Mouse (Mus musculus): ENCODE measurements around the gene Sertad1.

Gene Sertad1

GRCm38 (mm10) chr7:27507711-27508647, 21.3 kb downstream of the Sertad1 start:
- POLR2A ChIA-PET, result interaction anchor here (0.5 to 15.7 kb wide), 174 partner anchors 9 to 1706 kb away, joined by 3 to 551 read pairs (median 5); partner anchors contain the start of genes Sertad1 (in 4 of the 4), Prx (in 3 of the 4), Sertad3 (in 3 of the 4) and Map3k10 (in 2 of the 4)
- CTCF ChIA-PET, result interaction anchor here (0.6 to 10.6 kb wide), 61 partner anchors 9 to 1345 kb away, joined by 3 to 131 read pairs (median 5); partner anchors contain the start of genes Sertad1 (in 3 of the 4), Ttc9b (in 2 of the 4), Hipk4 (in 1 of the 4) and Prx (in 1 of the 4)

GRCm38 (mm10) chr7:27508648-27509005, 21.9 kb downstream of the Sertad1 start:
- ChIA-PET POLR2A (interaction anchor here (0.6 to 15.7 kb wide), 76 partner anchors 10 to 334 kb away, joined by 3 to 551 read pairs (median 8); partner anchors contain the start of genes Sertad1 (in 3 of the 4), Prx (in 2 of the 4), Sertad3 (in 2 of the 4) and Akt2 (in 1 of the 4)), CTCF (interaction anchor here (0.6 to 10.6 kb wide), 35 partner anchors 8 to 1219 kb away, joined by 3 to 131 read pairs (median 6); partner anchors contain the start of genes Ttc9b (in 2 of the 4), Hipk4 (in 1 of the 4), Sertad1 (in 1 of the 4) and Zfp60 (in 1 of the 4))

- ChIA-PET POLR2A (interaction anchor here in 2 of 4 experiments (0.8 to 15.7 kb wide), 15 partner anchors 8 to 164 kb away, joined by 3 to 405 read pairs (median 3); partner anchors contain the start of genes Sertad1 (in 2 of the 2) and Prx (in 1 of the 2)), CTCF (interaction anchor here (0.7 to 4.4 kb wide), 14 partner anchors 9 to 61 kb away, joined by 3 to 57 read pairs (median 4); partner anchors contain the start of gene Sertad1 (in 1 of the 4))
Observed at GRCm38 (mm10) chr7:27510809-27511208, 24.1 kb downstream of the Sertad1 start.

GRCm38 (mm10) chr7:27514961-27515360, 28.3 kb downstream of the Sertad1 start:
- POLR2A ChIA-PET, result interaction anchor here (0.5 to 2.0 kb wide), 17 partner anchors 9 to 206 kb away, joined by 3 to 10 read pairs (median 4); partner anchors contain the start of gene Sertad1 (in 3 of the 4)

GRCm38 (mm10) chr7:27518314-27518713, 31.6 kb downstream of the Sertad1 start:
- POLR2A ChIA-PET, result interaction anchor here in 3 of 4 experiments (0.8 to 6.6 kb wide), 17 partner anchors 8 to 51 kb away, joined by 3 to 97 read pairs (median 5); partner anchors contain the start of gene Sertad1 (in 2 of the 3)
- CTCF ChIA-PET, result interaction anchor here (0.5 to 5.3 kb wide), 18 partner anchors 8 to 1783 kb away, joined by 3 to 57 read pairs (median 5); partner anchors contain the start of gene Sertad1 (in 1 of the 4)

More at GRCm38 (mm10) chr7:27514961-27515360, 28.3 kb downstream of the Sertad1 start:
- CTCF ChIA-PET, result interaction anchor here (0.6 to 2.1 kb wide), 10 partner anchors 11 to 282 kb away, joined by 3 to 14 read pairs (median 5); partner anchors contain the start of genes Coq8b (in 1 of the 4) and Zfp607b (in 1 of the 4)

- CTCF ChIA-PET, result interaction anchor here (0.6 to 5.3 kb wide), 67 partner anchors 8 to 628 kb away, joined by 3 to 57 read pairs (median 4); partner anchors contain the start of genes Sertad1 (in 2 of the 4), Sertad3 (in 1 of the 4) and Zfp60 (in 1 of the 4)
- POLR2A ChIA-PET, result interaction anchor here (0.6 to 6.6 kb wide), 65 partner anchors 9 to 324 kb away, joined by 3 to 97 read pairs (median 4); partner anchors contain the start of genes Sertad1 (in 3 of the 4), Akt2 (in 2 of the 4), BC024978 (in 1 of the 4) and Snrpa (in 1 of the 4)
Observed at GRCm38 (mm10) chr7:27520104-27520503, 33.4 kb downstream of the Sertad1 start.

GRCm38 (mm10) chr7:27520599-27520998, 33.9 kb downstream of the Sertad1 start:
- ChIA-PET CTCF (interaction anchor here (0.6 to 5.3 kb wide), 66 partner anchors 7 to 628 kb away, joined by 3 to 57 read pairs (median 4); partner anchors contain the start of genes Sertad1 (in 2 of the 4), Sertad3 (in 1 of the 4) and Zfp60 (in 1 of the 4)), POLR2A (interaction anchor here (0.6 to 6.6 kb wide), 64 partner anchors 9 to 325 kb away, joined by 3 to 97 read pairs (median 4); partner anchors contain the start of genes Sertad1 (in 3 of the 4), Akt2 (in 2 of the 4), BC024978 (in 1 of the 4) and Snrpa (in 1 of the 4))

- ChIA-PET POLR2A (interaction anchor here in 2 of 4 experiments (0.5 to 1.3 kb wide), 2 partner anchors 14 to 166 kb away, joined by 3 read pairs; no protein-coding TSS in a partner anchor), CTCF (interaction anchor here in 1 of 4 experiments (1.5 kb wide), 1 partner anchor 15 kb away, joined by 6 read pairs; no protein-coding TSS in a partner anchor)
Observed at GRCm38 (mm10) chr7:27522967-27523366, 36.3 kb downstream of the Sertad1 start, which contains the start of gene Hipk4. TSS of gene Hipk4 (plus strand) at chr7:27523267.

- ChIA-PET CTCF (interaction anchor here in 2 of 4 experiments (0.5 to 1.5 kb wide), 3 partner anchors 16 to 1967 kb away, joined by 3 to 6 read pairs (median 3); no protein-coding TSS in a partner anchor), POLR2A (interaction anchor here in 2 of 4 experiments (0.9 to 1.3 kb wide), 3 partner anchors 15 to 242 kb away, joined by 3 to 6 read pairs (median 3); no protein-coding TSS in a partner anchor)
Observed at GRCm38 (mm10) chr7:27523805-27524204, 37.1 kb downstream of the Sertad1 start.

GRCm38 (mm10) chr7:27526039-27526827, 39.5 kb downstream of the Sertad1 start:
- CTCF ChIA-PET, result interaction anchor here (0.5 to 6.3 kb wide), 155 partner anchors 8 to 1520 kb away, joined by 3 to 55 read pairs (median 4); partner anchors contain the start of genes Sertad1 (in 3 of the 4), Sertad3 (in 2 of the 4), Shkbp1 (in 2 of the 4) and 2310022A10Rik (in 1 of the 4)

GRCm38 (mm10) chr7:27529070-27529469, 42.4 kb downstream of the Sertad1 start:
- POLR2A ChIA-PET, result interaction anchor here in 3 of 4 experiments (0.7 to 4.5 kb wide), 21 partner anchors 9 to 135 kb away, joined by 3 to 36 read pairs (median 3); partner anchors contain the start of gene Sertad1 (in 1 of the 3)

More at GRCm38 (mm10) chr7:27526039-27526827, 39.5 kb downstream of the Sertad1 start:
- POLR2A ChIA-PET, result interaction anchor here (0.5 to 4.5 kb wide), 38 partner anchors 8 to 231 kb away, joined by 3 to 36 read pairs (median 4); partner anchors contain the start of genes Sertad1 (in 3 of the 4), Akt2 (in 1 of the 4), Sertad3 (in 1 of the 4) and Zfp607b (in 1 of the 4)

GRCm38 (mm10) chr7:27530937-27531336, 44.2 kb downstream of the Sertad1 start:
- POLR2A ChIA-PET, result interaction anchor here in 3 of 4 experiments (0.6 to 3.1 kb wide), 8 partner anchors 10 to 44 kb away, joined by 3 to 9 read pairs (median 4); partner anchors contain the start of gene Sertad1 (in 1 of the 3)
- CTCF ChIA-PET, result interaction anchor here in 2 of 4 experiments (0.6 to 6.3 kb wide), 3 partner anchors 13 to 56 kb away, joined by 3 to 55 read pairs (median 3); no protein-coding TSS in a partner anchor

More at GRCm38 (mm10) chr7:27529070-27529469, 42.4 kb downstream of the Sertad1 start:
- CTCF ChIA-PET, result interaction anchor here (0.5 to 6.3 kb wide), 17 partner anchors 9 to 244 kb away, joined by 3 to 55 read pairs (median 4); partner anchors contain the start of genes Akt2 (in 1 of the 4) and Ttc9b (in 1 of the 4)

- CTCF ChIA-PET, result interaction anchor here in 1 of 4 experiments (1.5 kb wide), 1 partner anchor 23 kb away, joined by 3 read pairs; no protein-coding TSS in a partner anchor
Observed at GRCm38 (mm10) chr7:27531707-27532106, 45.0 kb downstream of the Sertad1 start.

GRCm38 (mm10) chr7:27532480-27533050, 45.9 kb downstream of the Sertad1 start:
- CTCF ChIA-PET, result no interaction called here
- POLR2A ChIA-PET, result interaction anchor here (0.5 to 2.3 kb wide), 9 partner anchors 10 to 48 kb away, joined by 3 to 7 read pairs (median 5); no protein-coding TSS in a partner anchor

More at GRCm38 (mm10) chr7:27531707-27532106, 45.0 kb downstream of the Sertad1 start:
- POLR2A ChIA-PET, result interaction anchor here in 3 of 4 experiments (1.0 to 2.3 kb wide), 6 partner anchors 10 to 38 kb away, joined by 3 to 7 read pairs (median 4); no protein-coding TSS in a partner anchor

- ChIA-PET POLR2A (interaction anchor here in 2 of 4 experiments (0.5 to 1.3 kb wide), 3 partner anchors 9 to 99 kb away, joined by 3 to 4 read pairs (median 3); no protein-coding TSS in a partner anchor), CTCF (interaction anchor here in 3 of 4 experiments (0.6 to 1.3 kb wide), 3 partner anchors 9 to 74 kb away, joined by 4 to 8 read pairs (median 4); no protein-coding TSS in a partner anchor)
Observed at GRCm38 (mm10) chr7:27535386-27535785, 48.7 kb downstream of the Sertad1 start.
